Mouse (Mus musculus) E14TG2a.4 (cell line): ENCODE measurements around the gene Ppard.
A peak's percentile ranks its signal among the peaks of the same experiment; 100 is the strongest.
"Not testable (repeated sequence)": the region's sequence is repeated elsewhere in the genome, so short reads cannot be mapped to it uniquely, and the experiment has no call there.

Source experiments
- H3K27me3 ChIP-seq: 2 replicates; pipeline ENCODE4 v1.6.1; 2014; ENCODE audit warnings: low read length, control low read depth; ENCODE audit not compliant: insufficient read depth
- H3K36me3 ChIP-seq: 2 replicates; pipeline ENCODE4 v1.6.1; 2014; ENCODE audit warnings: low read length, control low read depth; ENCODE audit not compliant: insufficient read depth
- H3K4me1 ChIP-seq: replicated peaks from 2 replicates; pipeline ENCODE4 v1.6.1; 2014; ENCODE audit warnings: low read depth, low read length, control low read depth
- H3K4me3 ChIP-seq: replicated peaks from 2 replicates; pipeline ENCODE4 v1.5.1; 2014; ENCODE audit warnings: mild to moderate bottlenecking, low read length
- H3K9me3 ChIP-seq: 2 replicates; pipeline ENCODE4 v1.6.1; 2014; ENCODE audit warnings: low read length, control low read depth
- CTCF ChIP-seq: conservative IDR thresholded peaks from 2 replicates; pipeline ENCODE4 v1.5.1; 2014; ENCODE audit warnings: low read length
- NANOG ChIP-seq: IDR thresholded peaks from 2 replicates; pipeline ENCODE4 v1.6.1; 2014; ENCODE audit warnings: borderline replicate concordance, low read length, mixed read lengths
- POU5F1 ChIP-seq: IDR thresholded peaks from 2 replicates; pipeline ENCODE4 v1.6.1; 2014; ENCODE audit warnings: low read length, borderline replicate concordance

Ppard gene

GRCm38 (mm10) chr17:28328366-28328928, 95.9 kb downstream of the Ppard start, which contains the start of gene Rpl10a:
Gene Rpl10a (plus strand): TSS chr17:28328471.
- H3K36me3 ChIP-seq = peaks cover 78% of the 10 kb centered on the region
- H3K4me3 ChIP-seq = peak within 1 kb of the TSS; percentile 100
- H3K9me3 ChIP-seq = peaks cover 7% of the 10 kb centered on the region; the same call in 1 of the 2 replicates
- H3K4me1 ChIP-seq = peaks cover 66% of the 10 kb centered on the region
- H3K27me3 ChIP-seq = no peaks in the 10 kb centered on the region
- TF ChIP-seq CTCF (no peak), POU5F1 (no peak), NANOG (no peak)

DNA sequence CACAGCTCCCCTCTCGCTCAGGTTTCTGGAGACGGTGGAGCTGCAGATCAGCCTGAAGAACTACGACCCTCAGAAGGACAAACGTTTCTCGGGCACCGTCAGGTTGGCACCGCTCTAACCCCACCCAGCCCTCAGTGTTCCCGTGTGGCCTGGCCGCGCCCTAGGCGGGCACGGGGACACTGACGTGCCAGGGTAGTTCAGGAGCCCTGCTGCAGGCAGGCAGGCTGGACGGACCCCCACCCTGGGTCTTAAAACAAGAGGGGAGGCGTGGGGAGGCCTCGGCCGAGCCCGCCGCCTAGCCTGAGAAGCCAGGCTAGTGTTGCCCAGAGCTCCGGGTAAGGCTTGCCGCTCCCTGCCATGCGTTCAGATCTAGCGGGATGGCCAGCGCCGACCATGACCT, 96.4 kb downstream of the Ppard start:
- peak overlapping the region; percentile 100 for H3K4me3 ChIP-seq
- peaks cover 67% of the 10 kb centered on the region for H3K4me1 ChIP-seq
- TF ChIP-seq CTCF = no peak
- TF ChIP-seq NANOG = no peak
- no peak for TF ChIP-seq POU5F1
- H3K36me3 ChIP-seq = peaks cover 74% of the 10 kb centered on the region
- H3K9me3 ChIP-seq = peaks cover 7% of the 10 kb centered on the region; the same call in 1 of the 2 replicates
- no peaks in the 10 kb centered on the region for H3K27me3 ChIP-seq

DNA sequence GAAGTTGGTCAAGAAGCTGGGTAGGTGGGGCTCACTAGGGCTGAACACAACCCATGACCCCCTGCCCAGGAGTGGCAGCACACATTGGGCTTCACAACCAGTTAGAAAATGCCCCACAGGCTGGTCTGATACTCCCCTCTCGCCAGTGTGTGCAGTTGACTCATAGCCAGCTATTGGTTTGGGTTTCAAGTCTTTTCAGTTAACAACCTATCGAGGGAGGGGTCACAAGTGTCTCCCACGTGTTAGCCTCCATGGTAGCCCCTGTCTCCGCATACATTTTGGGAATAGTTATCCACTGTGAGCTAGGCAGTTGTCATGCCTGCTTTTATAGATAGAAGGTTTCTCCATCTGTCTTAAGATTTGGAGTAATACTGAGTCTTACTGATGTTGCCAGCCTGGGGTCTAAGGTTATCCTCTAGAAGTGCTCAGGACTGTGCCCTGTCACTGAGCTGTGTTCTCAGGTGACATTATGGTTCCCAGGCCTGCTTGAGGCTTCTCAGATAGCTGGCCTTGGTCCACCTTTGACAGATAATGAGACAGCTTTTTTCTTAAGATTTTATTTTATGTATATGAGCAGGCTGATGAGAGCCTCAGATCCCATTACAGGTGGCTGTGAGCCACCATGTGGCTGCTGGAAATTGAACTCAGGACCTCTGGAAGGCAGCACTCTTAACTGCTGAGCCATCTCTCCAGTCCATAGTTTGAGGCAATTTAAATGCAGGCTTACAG, 97.2 kb downstream of the Ppard start:
- Histone ChIP-seq H3K4me3 (peak overlapping the region; percentile 100), H3K27me3 (no peaks in the 10 kb centered on the region), H3K36me3 (peaks cover 67% of the 10 kb centered on the region), H3K4me1 (peaks cover 73% of the 10 kb centered on the region), H3K9me3 (0 out of 2 replicates have a peak, but pooled peaks cover 1% of the 10 kb centered on the region)
- TF ChIP-seq POU5F1 (no peak), NANOG (no peak), CTCF (no peak)

DNA sequence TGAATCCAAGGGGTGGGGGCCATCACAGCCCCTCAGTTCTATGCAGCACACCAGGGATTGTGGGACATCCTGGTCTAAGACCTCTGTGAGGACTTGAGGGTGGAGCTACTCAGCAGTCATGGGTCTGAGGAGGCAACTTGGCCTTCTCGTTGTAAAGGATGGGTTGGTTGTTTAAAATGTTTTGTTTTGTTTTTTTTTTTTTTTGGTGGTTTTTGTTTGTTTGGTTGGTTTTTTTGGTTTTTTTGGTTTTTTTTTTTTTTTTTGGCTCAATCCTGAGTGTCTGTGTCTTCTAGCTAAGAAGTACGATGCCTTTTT, 97.7 kb downstream of the Ppard start:
- TF ChIP-seq POU5F1 (no peak), CTCF (no peak), NANOG (no peak)
- Histone ChIP-seq H3K4me3 (peak overlapping the region; percentile 100), H3K36me3 (peaks cover 62% of the 10 kb centered on the region), H3K9me3 (no peaks in the 10 kb centered on the region), H3K27me3 (no peaks in the 10 kb centered on the region), H3K4me1 (peaks cover 78% of the 10 kb centered on the region)

- Histone ChIP-seq H3K4me1 (peaks cover 78% of the 10 kb centered on the region), H3K4me3 (peak overlapping the region; percentile 100), H3K36me3 (peaks cover 58% of the 10 kb centered on the region)
- H3K9me3 ChIP-seq, H3K27me3 ChIP-seq: not testable (repeated sequence)
These were observed 98.1 kb downstream of the Ppard start for GRCm38 (mm10) chr17:28330590-28330989.

GRCm38 (mm10) chr17:28331241-28332112, 99.0 kb downstream of the Ppard start:
- peak overlapping the region; percentile 100 for H3K4me3 ChIP-seq
- no peak for TF ChIP-seq CTCF
- no peak for TF ChIP-seq NANOG
- no peak for TF ChIP-seq POU5F1
- H3K36me3 ChIP-seq = peaks cover 54% of the 10 kb centered on the region
- no peaks in the 10 kb centered on the region for H3K9me3 ChIP-seq
- peaks cover 5% of the 10 kb centered on the region; the same call in 1 of the 2 replicates for H3K27me3 ChIP-seq
- H3K4me1 ChIP-seq = peaks cover 71% of the 10 kb centered on the region

DNA sequence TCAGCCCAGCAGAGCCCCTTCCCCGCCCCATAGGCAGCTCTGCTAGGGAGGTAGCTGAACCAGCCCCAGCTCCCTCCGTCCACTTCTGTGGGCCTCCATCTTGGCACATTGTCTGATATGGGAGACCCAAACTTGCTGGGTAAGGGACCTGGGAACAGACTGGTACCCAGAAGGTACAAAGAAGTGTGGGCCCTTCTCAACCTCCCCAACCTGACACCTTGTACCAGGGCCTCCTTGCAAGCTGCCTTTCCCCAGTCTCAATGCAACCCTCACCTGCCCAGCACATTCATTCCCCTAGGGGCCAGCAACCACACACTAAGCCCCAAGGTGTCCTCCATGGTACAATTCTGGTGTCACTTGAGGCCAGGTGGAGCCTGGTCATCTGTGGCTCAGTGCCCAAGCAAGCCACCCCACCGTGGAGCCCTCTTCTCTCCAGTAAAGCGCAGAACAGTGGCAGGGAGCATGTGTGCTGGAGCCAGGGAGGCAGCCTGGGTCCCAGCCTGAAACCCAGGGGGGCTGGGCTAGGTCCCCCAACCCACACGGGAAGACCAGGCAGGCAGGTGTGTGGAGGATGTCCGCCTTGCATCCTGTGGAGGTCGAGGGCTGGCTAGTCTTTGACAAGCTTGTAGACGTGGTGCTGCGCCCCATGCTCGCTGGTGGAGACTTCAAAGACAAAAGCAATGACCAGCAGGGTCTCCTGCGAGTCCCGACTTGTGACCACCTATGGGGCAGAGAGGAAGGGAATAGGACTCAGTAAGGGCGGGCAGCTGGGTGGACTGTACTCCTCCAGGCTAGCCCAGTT, 99.8 kb downstream of the Ppard start:
- H3K36me3 ChIP-seq = peaks cover 49% of the 10 kb centered on the region
- no peaks in the 10 kb centered on the region for H3K9me3 ChIP-seq
- no peak for TF ChIP-seq NANOG
- no peak for TF ChIP-seq CTCF
- no peak for TF ChIP-seq POU5F1
- peaks cover 5% of the 10 kb centered on the region; the same call in 1 of the 2 replicates for H3K27me3 ChIP-seq
- H3K4me3 ChIP-seq = peak overlapping the region; percentile 35; the same call in 1 of the 2 replicates
- H3K4me1 ChIP-seq = peaks cover 62% of the 10 kb centered on the region
